Mouse (Mus musculus) neural tube, embryonic 14.5 days (tissue): ENCODE measurements around the gene Samd4. TPM values are rescaled to one million over a fixed set of nuclear protein-coding genes. Genes with fewer than 3 reads are reported as not detected.

Source experiments
- ATAC-seq: fragments of 200-750 bp; cut with Nextera tagmentation; 2 replicates; pipeline ENCODE4 v1.8.0; 2017; ENCODE audit warnings: low read depth, mild to moderate bottlenecking, moderate TSS enrichment, moderate library complexity
- H3K27ac ChIP-seq: fragments of 300-500 bp; sonication (generic); 2 replicates; pipeline ENCODE4 v1.5.1; 2014; ENCODE audit warnings: low read depth, mild to moderate bottlenecking, control low read depth, low read length, moderate library complexity, mixed read lengths
- H3K27me3 ChIP-seq: fragments of 300-500 bp; sonication (generic); 2 replicates; pipeline ENCODE4 v1.6.1; 2014; ENCODE audit warnings: low read length; ENCODE audit not compliant: control insufficient read depth, insufficient read depth
- H3K36me3 ChIP-seq: fragments of 300-500 bp; sonication (generic); 2 replicates; pipeline ENCODE4 v1.6.1; 2014; ENCODE audit warnings: low read length, mixed read lengths; ENCODE audit not compliant: control insufficient read depth, insufficient read depth
- H3K4me1 ChIP-seq: fragments of 300-500 bp; sonication (generic); 2 replicates; pipeline ENCODE4 v1.6.1; 2014; ENCODE audit warnings: low read length; ENCODE audit not compliant: control insufficient read depth, insufficient read depth
- H3K4me2 ChIP-seq: fragments of 300-500 bp; sonication (generic); 2 replicates; pipeline ENCODE4 v1.6.1; 2014; ENCODE audit warnings: mild to moderate bottlenecking, low read depth, low read length, control low read depth
- H3K4me3 ChIP-seq: fragments of 300-500 bp; sonication (generic); 2 replicates; pipeline ENCODE4 v1.5.1; 2014; ENCODE audit warnings: low read depth, low read length, control low read depth, mixed read lengths
- H3K9ac ChIP-seq: fragments of 300-500 bp; sonication (generic); replicated peaks from 2 replicates; pipeline ENCODE4 v1.6.1; 2014; ENCODE audit warnings: low read depth, mild to moderate bottlenecking, control low read depth, low read length, mixed read lengths
- H3K9me3 ChIP-seq: fragments of 300-500 bp; sonication (generic); 2 replicates; pipeline ENCODE4 v1.6.1; 2016; ENCODE audit warnings: low read length; ENCODE audit not compliant: control insufficient read depth
- WGBS: fragments of 180-500 bp; shearing (Covaris S2); extraction: QIAGEN DNeasy Blood & Tissue Kit; methylation state at CpG from one replicate; pipeline ENCODE4 v1.1.7; 2014; 5-methylcytosine and 5-hydroxymethylcytosine counted together
- polyA plus RNA-seq: library from polyadenylated mRNA; unstranded; fragments of >200 nt; fragmentation: Nextera tagmentation; extraction: Ambion mirVana; gene quantifications from 2 replicates; pipeline ENCODE4 v1.2.1, GENCODE M21; 2014

Samd4 gene
- polyA plus RNA-seq, 1 experiment from 2014 or later = 2.6 TPM

- H3K36me3 ChIP-seq = no peaks in the 10 kb centered on the region
- H3K4me2 ChIP-seq = no peak overlapping the region
- no peaks in the 10 kb centered on the region for H3K4me1 ChIP-seq
- 21% methylated on average over 4 of the region's 4 CpGs for WGBS
- no peaks in the 10 kb centered on the region for H3K27me3 ChIP-seq
- no peaks in the 10 kb centered on the region for H3K9me3 ChIP-seq
- H3K9ac ChIP-seq = no peak overlapping the region
- no peak overlapping the region for H3K4me3 ChIP-seq
- no peak overlapping the region for H3K27ac ChIP-seq
- peak; percentile 77 for ATAC-seq
Observed at GRCm38 (mm10) chr14:46989694-46990093, 107.0 kb downstream of the Samd4 start.

- Histone ChIP-seq H3K4me1 (no peaks in the 10 kb centered on the region), H3K4me3 (no peak overlapping the region), H3K4me2 (no peak overlapping the region), H3K27ac (no peak overlapping the region), H3K27me3 (no peaks in the 10 kb centered on the region), H3K36me3 (no peaks in the 10 kb centered on the region), H3K9me3 (no peaks in the 10 kb centered on the region), H3K9ac (no peak overlapping the region)
- 87% methylated on average over 3 of the region's 3 CpGs for WGBS
- ATAC-seq = no peak
Observed at GRCm38 (mm10) chr14:46990450-46990849, 107.8 kb downstream of the Samd4 start.

GRCm38 (mm10) chr14:46994704-46995103 lies 112.0 kb downstream of the Samd4 start:
- no peak for ATAC-seq
- 79% methylated on average over 7 of the region's 7 CpGs for WGBS

GRCm38 (mm10) chr14:46999321-47000025 lies 116.8 kb downstream of the Samd4 start:
- Histone ChIP-seq H3K4me1 (0 out of 2 replicates have a peak, but pooled peaks cover 2% of the 10 kb centered on the region), H3K4me2 (no peak overlapping the region), H3K27ac (no peak overlapping the region), H3K36me3 (no peaks in the 10 kb centered on the region), H3K4me3 (no peak overlapping the region), H3K9ac (no peak overlapping the region), H3K27me3 (no peaks in the 10 kb centered on the region), H3K9me3 (no peaks in the 10 kb centered on the region)
- WGBS = 65% methylated on average over 9 of the region's 9 CpGs
- no peak for ATAC-seq

More at GRCm38 (mm10) chr14:46994704-46995103, 112.0 kb downstream of the Samd4 start:
- no peak overlapping the region for H3K27ac ChIP-seq
- no peak overlapping the region for H3K9ac ChIP-seq
- H3K4me2 ChIP-seq = no peak overlapping the region
- H3K9me3 ChIP-seq = no peaks in the 10 kb centered on the region
- no peaks in the 10 kb centered on the region for H3K36me3 ChIP-seq
- H3K4me3 ChIP-seq = no peak overlapping the region
- H3K27me3 ChIP-seq = no peaks in the 10 kb centered on the region
- no peaks in the 10 kb centered on the region for H3K4me1 ChIP-seq

- Histone ChIP-seq H3K4me3 (no peak overlapping the region), H3K36me3 (no peaks in the 10 kb centered on the region), H3K27ac (no peak overlapping the region), H3K27me3 (no peaks in the 10 kb centered on the region), H3K4me2 (no peak overlapping the region), H3K4me1 (0 out of 2 replicates have a peak, but pooled peaks cover 2% of the 10 kb centered on the region), H3K9me3 (no peaks in the 10 kb centered on the region), H3K9ac (no peak overlapping the region)
- no peak for ATAC-seq
- WGBS = 85% methylated on average over 9 of the region's 11 CpGs
Observed at GRCm38 (mm10) chr14:47000096-47000736, 117.6 kb downstream of the Samd4 start.

- ATAC-seq = peak; percentile 55
- Histone ChIP-seq H3K27ac (no peak overlapping the region), H3K9ac (no peak overlapping the region), H3K4me1 (0 out of 2 replicates have a peak, but pooled peaks cover 2% of the 10 kb centered on the region), H3K9me3 (no peaks in the 10 kb centered on the region), H3K36me3 (no peaks in the 10 kb centered on the region), H3K27me3 (no peaks in the 10 kb centered on the region), H3K4me2 (no peak overlapping the region; the same call in 1 of the 2 replicates), H3K4me3 (no peak overlapping the region)
- WGBS = 63% methylated on average over 24 of the region's 24 CpGs
Observed at GRCm38 (mm10) chr14:47000786-47001761, 118.4 kb downstream of the Samd4 start.

- Histone ChIP-seq H3K27ac (no peak overlapping the region), H3K9ac (no peak overlapping the region), H3K9me3 (no peaks in the 10 kb centered on the region), H3K27me3 (no peaks in the 10 kb centered on the region), H3K36me3 (no peaks in the 10 kb centered on the region), H3K4me2 (no peak overlapping the region), H3K4me1 (0 out of 2 replicates have a peak, but pooled peaks cover 2% of the 10 kb centered on the region), H3K4me3 (no peak overlapping the region)
- 25% methylated on average over 3 of the region's 3 CpGs for WGBS
- no peak for ATAC-seq
Observed at GRCm38 (mm10) chr14:47004161-47004560, 121.5 kb downstream of the Samd4 start.

- Histone ChIP-seq H3K9ac (no peak overlapping the region), H3K36me3 (no peaks in the 10 kb centered on the region), H3K4me2 (no peak overlapping the region), H3K4me1 (no peaks in the 10 kb centered on the region), H3K9me3 (no peaks in the 10 kb centered on the region), H3K27me3 (no peaks in the 10 kb centered on the region), H3K27ac (no peak overlapping the region), H3K4me3 (no peak overlapping the region)
- ATAC-seq = peak; percentile 14; the same call in 1 of the 2 replicates
- 73% methylated on average over 18 of the region's 18 CpGs for WGBS
Observed at GRCm38 (mm10) chr14:47011171-47012139, 128.8 kb downstream of the Samd4 start.
